In genomic region chr6:52962600-52963429, GRCm38 (mm10) we compare ENCODE assay signal across 12 mouse cellular contexts.
DNase-seq lines count a peak whose midpoint lies in the region; ATAC-seq lines count a peak whose summit lies in the region.
"Had no signal": no experiment of that assay in that cellular context is flagged by ENCODE, and none has a peak within 500 bp of the region (broad histone marks: within the 10 kb centered on the region; RNA-seq: fewer than 3 reads in every experiment).

No protein-coding gene starts in this region.

- no peaks in the 10 kb centered on the region for H3K36me3 ChIP-seq in kidney, embryonic 15.5 days
- no peaks in the 10 kb centered on the region for H3K36me3 ChIP-seq in hindbrain, embryonic 12.5 days
- H3K36me3 ChIP-seq: limb, embryonic 15.5 days had no signal

- H3K9ac ChIP-seq in kidney, embryonic 15.5 days, result no peak overlapping the region
- no peak overlapping the region for H3K9ac ChIP-seq in hindbrain, embryonic 12.5 days
- H3K9ac ChIP-seq: limb, embryonic 15.5 days had no signal

- H3K4me1 ChIP-seq in kidney, embryonic 15.5 days, result peaks cover 45% of the 10 kb centered on the region
- peaks cover 21% of the 10 kb centered on the region for H3K4me1 ChIP-seq in hindbrain, embryonic 12.5 days

- peak overlapping the region; percentile 74 for H3K27ac ChIP-seq in kidney, embryonic 15.5 days
- no peak overlapping the region for H3K27ac ChIP-seq in hindbrain, embryonic 12.5 days
- H3K27ac ChIP-seq: gastrocnemius, adult 2 months; hindbrain, postnatal 0 days had no signal

- H3K4me3 ChIP-seq in kidney, embryonic 15.5 days (replicated peaks), result no peak overlapping the region
- no peak overlapping the region for H3K4me3 ChIP-seq in hindbrain, embryonic 12.5 days
- H3K4me3 ChIP-seq: gastrocnemius, adult 2 months; limb, embryonic 15.5 days; megakaryocyte, embryonic 14.5 days had no signal

- 66% methylated on average over 4 of the region's 4 CpGs for WGBS in kidney, embryonic 15.5 days
- 75% methylated on average over 4 of the region's 4 CpGs for WGBS in hindbrain, embryonic 12.5 days

- ATAC-seq in kidney, embryonic 15.5 days (replicated peaks; ENCODE audit: low FRiP score), result no peak
- ATAC-seq in megakaryocyte progenitor cell, adult 5-6 weeks (replicated peaks; ENCODE audit: poor library complexity), result peak; percentile 44; the same call in 1 of the 2 replicates
- ATAC-seq in hindbrain, embryonic 12.5 days (ENCODE audit: low FRiP score), result no peak
- ATAC-seq: hindbrain, postnatal 0 days had no signal

- H3K9me3 ChIP-seq in kidney, embryonic 15.5 days (replicated peaks), result no peaks in the 10 kb centered on the region
- H3K9me3 ChIP-seq in hindbrain, embryonic 12.5 days (replicated peaks), result no peaks in the 10 kb centered on the region
- H3K9me3 ChIP-seq: limb, embryonic 15.5 days; megakaryocyte, embryonic 14.5 days had no signal

- no peaks in the 10 kb centered on the region for H3K27me3 ChIP-seq in kidney, embryonic 15.5 days
- H3K27me3 ChIP-seq in hindbrain, embryonic 12.5 days, result no peaks in the 10 kb centered on the region
- H3K27me3 ChIP-seq: limb, embryonic 15.5 days had no signal

- peak; percentile 37 for DNase-seq in adrenal gland, postnatal 10 days
- no peak for DNase-seq in adrenal gland, adult 18-20 months (ENCODE audit: low spot score in 2 of 2)
- DNase-seq in kidney, postnatal 4 days, result no peak
- DNase-seq in ZHBTc4 (ENCODE audit: low read depth, low spot score), result peak; percentile 60
- no peak for DNase-seq in thymus, adult 18-20 months
- DNase-seq: gastrocnemius, adult 2 months had no signal

- H3K4me2 ChIP-seq in kidney, embryonic 15.5 days, result no peak overlapping the region
- no peak overlapping the region for H3K4me2 ChIP-seq in hindbrain, embryonic 12.5 days (replicated peaks)
- H3K4me2 ChIP-seq: limb, embryonic 15.5 days had no signal

Comparison
In these comparisons a context has a peak if more than half of its experiments do, and no peak if none do; other contexts are left out.
1. DNase-seq: peak in adrenal gland, postnatal 10 days (single experiment) and ZHBTc4 (single experiment); none in adrenal gland, adult 18-20 months (0 of 2), kidney, postnatal 4 days (0 of 2) and thymus, adult 18-20 months (0 of 2).